Mouse (Mus musculus) E14TG2a.4 (cell line): Measurements from ENCODE around the gene Pik3ip1.

Experiments
- CTCF ChIP-seq: conservative IDR thresholded peaks from 2 replicates; pipeline ENCODE4 v1.5.1; 2014; ENCODE audit warnings: low read length
- POU5F1 ChIP-seq: IDR thresholded peaks from 2 replicates; pipeline ENCODE4 v1.6.1; 2014; ENCODE audit warnings: low read length, borderline replicate concordance

DNA sequence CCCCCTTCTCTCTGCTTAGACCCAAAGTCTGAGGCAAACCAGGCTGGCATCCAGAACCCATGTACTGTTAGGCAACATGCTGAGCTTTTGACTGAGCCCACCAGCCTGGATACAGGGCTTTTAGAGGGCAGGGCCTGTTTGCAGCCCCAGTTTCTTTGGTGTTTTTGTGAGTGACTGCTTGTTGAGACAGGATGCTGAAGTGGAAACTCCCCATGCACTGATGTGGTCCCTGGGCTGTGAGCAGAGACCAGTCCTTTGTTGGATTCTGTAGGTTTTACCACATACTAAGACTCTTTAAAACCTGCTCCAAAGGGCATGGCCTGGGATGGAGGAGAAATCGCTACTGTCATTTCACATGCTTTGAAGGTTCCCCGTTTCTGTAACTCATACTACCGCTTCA lies 14.7 kb downstream of the Pik3ip1 start:
- TF ChIP-seq CTCF: no peak
- no peak for TF ChIP-seq POU5F1
